Mouse (Mus musculus) limb, embryonic 13.5 days (tissue): ENCODE measurements at regions not wholly inside any gene's neighbourhood (a gene's known extent, or its start where the extent isn't known, plus 50 kb on each side); places are given as distances from the start of the nearest gene placed in this dataset.

ENCODE experiments used
- ATAC-seq: fragments of 200-750 bp; cut with Nextera tagmentation; 2 replicates; pipeline ENCODE4 v1.8.0; 2017; ENCODE audit warnings: low read depth, moderate number of reproducible peaks, moderate TSS enrichment; ENCODE audit not compliant: low FRiP score
- H3K27ac ChIP-seq: fragments of 300-500 bp; sonication (generic); 2 replicates; pipeline ENCODE4 v1.5.1; 2015; ENCODE audit warnings: inconsistent platforms, mild to moderate bottlenecking, moderate library complexity
- H3K27me3 ChIP-seq: fragments of 300-500 bp; sonication (generic); 2 replicates; pipeline ENCODE4 v1.6.1; 2015; ENCODE audit warnings: mild to moderate bottlenecking, inconsistent platforms
- H3K36me3 ChIP-seq: fragments of 300-500 bp; sonication (generic); 2 replicates; pipeline ENCODE4 v1.6.1; 2015; ENCODE audit warnings: inconsistent platforms, mild to moderate bottlenecking, moderate library complexity
- H3K4me1 ChIP-seq: fragments of 300-500 bp; sonication (generic); 2 replicates; pipeline ENCODE4 v1.6.1; 2015; ENCODE audit warnings: inconsistent platforms
- H3K4me2 ChIP-seq: fragments of 300-500 bp; sonication (generic); replicated peaks from 2 replicates; pipeline ENCODE4 v1.6.1; 2015; ENCODE audit warnings: inconsistent platforms, mild to moderate bottlenecking, moderate library complexity
- H3K4me3 ChIP-seq: fragments of 300-500 bp; sonication (generic); 2 replicates; pipeline ENCODE4 v1.5.1; 2015; ENCODE audit warnings: moderate library complexity, mild to moderate bottlenecking, inconsistent platforms
- H3K9ac ChIP-seq: fragments of 300-500 bp; sonication (generic); 2 replicates; pipeline ENCODE4 v1.6.1; 2015; ENCODE audit warnings: mild to moderate bottlenecking, inconsistent platforms
- H3K9me3 ChIP-seq: fragments of 300-500 bp; sonication (generic); 2 replicates; pipeline ENCODE4 v1.6.1; 2016; ENCODE audit warnings: inconsistent platforms
- WGBS: fragments of 180-500 bp; shearing (Covaris S2); methylation state at CpG from one replicate; pipeline ENCODE4 v1.1.7; 2015; 5-methylcytosine and 5-hydroxymethylcytosine counted together

DNA sequence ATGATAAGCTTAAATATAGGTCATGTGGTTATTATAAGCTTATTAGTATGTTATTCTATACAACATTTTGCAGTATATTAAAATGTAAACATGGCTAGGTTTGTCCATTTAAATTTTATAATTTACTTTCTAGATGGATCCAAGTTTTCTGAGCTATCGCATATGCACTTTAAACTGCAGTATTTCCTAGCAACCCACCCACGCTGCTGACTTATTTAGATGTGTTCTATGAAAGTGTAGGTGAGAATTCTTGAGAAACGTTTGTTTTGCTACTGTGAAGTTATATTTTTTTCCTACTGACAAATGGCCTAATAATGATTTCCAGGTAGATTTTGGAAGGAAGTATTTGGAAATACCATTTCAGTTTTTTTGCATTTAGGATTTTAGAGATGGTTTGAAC is 308.0 kb downstream of the Gbe1 start:
- Histone ChIP-seq H3K36me3 (no peaks in the 10 kb centered on the region), H3K4me2 (no peak overlapping the region), H3K27ac (no peak overlapping the region), H3K27me3 (no peaks in the 10 kb centered on the region), H3K9me3 (no peaks in the 10 kb centered on the region), H3K9ac (no peak overlapping the region), H3K4me1 (no peaks in the 10 kb centered on the region), H3K4me3 (no peak overlapping the region)
- WGBS = 79% methylated on average over 3 of the region's 3 CpGs
- ATAC-seq = no peak

DNA sequence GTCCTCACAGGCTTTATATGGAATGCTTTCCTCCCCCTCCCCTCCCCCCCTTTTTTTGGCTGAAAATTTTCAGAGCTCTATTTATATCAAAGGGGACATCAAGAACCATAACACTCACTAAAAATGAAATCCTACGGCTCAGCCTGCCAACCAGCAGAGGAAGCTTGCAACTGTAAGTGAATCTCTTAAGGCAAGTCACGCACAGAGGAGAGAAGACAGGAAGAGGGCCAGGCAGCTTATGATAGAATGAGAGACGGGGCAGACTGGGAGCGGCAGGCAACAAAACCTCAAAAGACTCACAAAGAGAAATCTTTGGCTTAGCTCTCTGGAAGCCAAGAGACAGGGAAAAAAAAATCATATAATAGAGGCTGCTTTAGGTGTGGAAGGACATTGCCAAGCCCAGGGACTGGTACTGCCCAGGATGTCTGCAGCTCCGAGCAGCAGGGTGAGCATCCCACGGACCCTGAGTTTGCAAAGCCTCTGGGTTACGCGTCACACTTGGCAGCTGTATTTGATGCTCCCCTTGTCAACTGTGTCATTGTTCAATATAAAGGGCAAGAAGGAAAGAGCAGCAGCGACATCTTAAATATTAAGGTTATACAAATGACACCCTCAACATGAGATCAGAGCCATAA is 330.0 kb downstream of the Gbe1 start:
- Histone ChIP-seq H3K9me3 (no peaks in the 10 kb centered on the region), H3K27ac (no peak overlapping the region), H3K27me3 (no peaks in the 10 kb centered on the region), H3K36me3 (no peaks in the 10 kb centered on the region), H3K4me1 (no peaks in the 10 kb centered on the region), H3K4me2 (no peak overlapping the region), H3K9ac (no peak overlapping the region), H3K4me3 (no peak overlapping the region)
- ATAC-seq = no peak
- WGBS = 81% methylated on average over 9 of the region's 9 CpGs

DNA sequence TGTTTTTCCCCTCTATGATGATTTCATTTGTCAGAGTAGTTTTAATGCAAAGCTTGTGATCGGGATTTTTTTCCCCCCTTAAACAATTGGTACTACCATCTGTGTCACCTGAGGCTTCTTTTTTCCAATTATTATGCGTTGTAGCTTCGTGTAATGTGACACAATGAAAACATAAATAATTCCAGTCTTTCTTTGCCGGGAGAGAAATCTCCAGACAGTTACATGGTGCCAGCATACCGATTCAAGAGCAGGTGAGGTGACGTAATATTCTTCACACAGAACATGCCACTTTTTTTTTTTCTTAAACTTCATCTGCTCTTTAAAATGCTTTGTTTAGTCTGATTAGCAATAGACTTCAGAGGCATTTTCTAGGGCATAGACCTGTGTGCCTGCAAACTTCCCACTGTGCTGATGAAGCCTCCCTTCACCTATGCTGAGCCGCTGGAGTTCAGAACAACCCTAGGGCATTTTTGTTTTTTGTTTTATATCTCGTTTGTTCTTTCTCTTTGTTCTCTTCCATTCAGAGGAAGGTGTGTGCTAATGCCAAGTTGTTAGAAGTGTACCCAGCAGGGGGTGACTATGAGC is 331.0 kb downstream of the Gbe1 start:
- WGBS = 58% methylated on average over 8 of the region's 8 CpGs
- Histone ChIP-seq H3K27me3 (no peaks in the 10 kb centered on the region), H3K36me3 (no peaks in the 10 kb centered on the region), H3K4me2 (no peak overlapping the region), H3K9me3 (no peaks in the 10 kb centered on the region), H3K9ac (no peak overlapping the region), H3K4me1 (no peaks in the 10 kb centered on the region), H3K4me3 (no peak overlapping the region), H3K27ac (no peak overlapping the region)
- no peak for ATAC-seq

DNA sequence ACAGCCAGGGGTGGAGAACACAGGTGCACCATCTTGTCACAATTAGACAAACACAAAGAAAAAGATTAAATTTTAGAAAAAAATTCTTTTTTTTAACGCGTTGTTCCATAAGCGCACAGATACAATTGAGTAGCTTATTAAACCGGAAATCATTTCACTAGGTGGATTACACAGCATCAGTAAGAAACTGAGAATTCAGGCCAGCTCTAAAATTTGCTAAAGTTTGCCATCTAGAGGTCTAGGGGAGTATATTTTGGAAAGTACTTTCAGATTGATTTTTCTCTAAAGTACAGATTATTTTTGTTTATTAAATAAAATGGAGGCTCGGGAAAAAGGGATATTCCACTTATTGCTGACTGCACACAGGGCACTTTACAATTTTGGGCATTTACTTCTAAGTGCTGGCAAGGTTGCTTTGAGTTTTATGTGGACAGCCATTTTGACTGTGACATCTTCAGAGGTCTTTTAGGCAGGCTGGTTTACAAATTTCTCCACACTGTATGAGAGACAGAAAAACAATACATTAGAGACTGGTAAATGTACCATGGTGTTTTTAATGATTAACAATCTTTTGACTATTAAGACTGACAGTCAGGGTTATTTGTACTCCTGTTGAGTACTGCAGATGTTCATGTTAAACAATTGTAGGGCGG is 340.8 kb downstream of the Gbe1 start:
- no peaks in the 10 kb centered on the region for H3K9me3 ChIP-seq
- H3K36me3 ChIP-seq = no peaks in the 10 kb centered on the region
- H3K27ac ChIP-seq = no peak overlapping the region
- H3K4me3 ChIP-seq = no peak overlapping the region
- no peaks in the 10 kb centered on the region for H3K27me3 ChIP-seq
- H3K9ac ChIP-seq = no peak overlapping the region
- WGBS = 57% methylated on average over 6 of the region's 6 CpGs
- no peak for ATAC-seq
- no peak overlapping the region for H3K4me2 ChIP-seq
- no peaks in the 10 kb centered on the region for H3K4me1 ChIP-seq

DNA sequence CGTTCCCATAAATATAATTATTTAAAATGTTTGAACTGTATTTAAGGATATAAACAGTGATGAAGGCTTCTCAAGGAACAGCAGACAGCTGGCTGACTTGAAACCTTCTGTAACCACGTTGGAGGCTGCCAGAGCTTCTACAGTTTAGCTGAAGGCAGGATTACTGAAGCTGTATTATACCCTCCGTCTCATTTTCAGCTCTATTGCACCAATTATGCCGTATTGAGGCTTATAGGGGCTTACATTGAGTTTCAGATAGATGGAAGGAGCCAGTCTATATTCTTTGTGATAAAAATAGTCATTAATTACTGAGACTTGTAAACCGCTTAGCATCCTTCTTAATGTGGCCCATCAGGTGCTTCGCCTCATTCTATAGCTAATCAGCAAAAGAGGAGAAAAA is 376.1 kb downstream of the Gbe1 start:
- H3K4me3 ChIP-seq = no peak overlapping the region
- H3K27ac ChIP-seq = no peak overlapping the region
- H3K9me3 ChIP-seq = no peaks in the 10 kb centered on the region
- H3K4me1 ChIP-seq = no peaks in the 10 kb centered on the region
- no peak for ATAC-seq
- no peaks in the 10 kb centered on the region for H3K27me3 ChIP-seq
- no peaks in the 10 kb centered on the region for H3K36me3 ChIP-seq
- H3K4me2 ChIP-seq = no peak overlapping the region
- H3K9ac ChIP-seq = no peak overlapping the region
- 76% methylated on average over 6 of the region's 6 CpGs for WGBS

DNA sequence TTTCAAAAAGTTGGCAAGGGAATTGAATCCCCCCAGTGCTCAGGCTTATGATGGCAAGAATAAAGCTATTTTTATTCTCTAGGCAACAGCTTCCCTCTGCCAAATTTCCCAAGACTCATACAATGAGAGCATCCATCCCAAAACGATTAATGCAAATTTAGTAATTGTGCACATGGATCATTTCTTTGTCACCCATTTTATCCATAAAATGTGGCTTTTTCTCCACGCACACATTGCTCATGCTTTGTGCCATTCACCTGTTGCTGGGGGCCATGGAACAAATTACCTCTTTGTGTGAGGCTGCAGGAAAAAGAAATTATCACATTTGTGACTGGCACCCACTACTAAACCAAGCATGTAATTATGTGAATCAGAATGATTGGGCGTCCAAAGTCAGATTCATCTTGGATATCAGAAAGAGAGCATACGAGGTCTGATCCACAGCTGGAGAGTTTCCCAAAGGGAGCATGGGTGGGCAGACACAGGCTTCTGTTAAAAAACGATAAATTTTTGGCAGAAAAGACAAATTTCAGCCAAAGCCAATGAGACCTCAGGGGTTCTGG is 411.1 kb downstream of the Gbe1 start:
- Histone ChIP-seq H3K36me3 (no peaks in the 10 kb centered on the region), H3K4me1 (peaks cover 5% of the 10 kb centered on the region; the same call in 1 of the 2 replicates), H3K4me2 (no peak overlapping the region), H3K27ac (no peak overlapping the region), H3K27me3 (no peaks in the 10 kb centered on the region), H3K9ac (no peak overlapping the region), H3K4me3 (no peak overlapping the region), H3K9me3 (no peaks in the 10 kb centered on the region)
- WGBS = 58% methylated on average over 5 of the region's 5 CpGs
- no peak for ATAC-seq

DNA sequence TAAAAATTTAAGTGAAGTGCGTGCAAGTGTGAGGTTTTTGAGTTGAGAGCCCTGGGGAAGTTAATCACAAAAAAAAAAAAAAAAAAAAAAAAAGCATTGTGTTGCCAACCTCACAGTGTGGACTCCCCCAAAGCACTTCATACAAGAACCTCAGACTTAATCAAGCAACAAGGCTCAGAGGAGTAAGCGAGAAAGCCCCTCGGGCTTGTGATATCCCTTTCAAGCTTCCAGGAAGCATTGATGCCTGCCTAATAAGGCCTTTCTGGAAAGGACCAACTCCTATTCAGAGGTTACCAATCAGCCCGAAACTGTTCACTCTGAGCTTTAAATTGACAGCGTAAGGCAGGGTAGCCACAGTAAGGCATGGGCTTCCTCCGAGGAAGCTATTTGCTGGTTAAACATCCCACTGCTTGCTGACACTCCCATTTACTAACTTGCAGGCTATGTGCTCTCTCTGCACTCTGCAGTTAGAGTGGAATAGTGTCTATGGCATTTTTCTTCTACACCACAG is 411.6 kb downstream of the Gbe1 start:
- Histone ChIP-seq H3K9me3 (no peaks in the 10 kb centered on the region), H3K4me1 (peaks cover 5% of the 10 kb centered on the region; the same call in 1 of the 2 replicates)

DNA sequence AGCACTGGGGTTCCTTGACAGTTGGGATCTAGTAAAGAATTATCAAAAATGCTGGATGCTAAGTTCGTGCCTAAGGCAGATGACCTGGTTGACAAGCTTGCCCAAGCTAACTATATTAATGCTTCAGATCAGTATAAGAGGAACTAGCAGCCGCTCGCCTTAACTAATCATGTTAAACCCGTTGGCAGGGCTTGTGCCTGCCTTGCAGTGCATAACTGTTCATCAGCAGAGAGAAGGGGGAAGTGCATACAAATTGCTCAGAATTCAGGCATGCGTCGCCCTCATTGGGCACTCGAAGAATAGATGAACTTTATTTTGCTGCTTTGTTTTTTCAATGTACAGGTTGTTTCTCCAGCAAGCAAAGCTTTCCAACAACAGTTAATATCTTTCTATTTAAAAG is 419.3 kb downstream of the Gbe1 start:
- H3K27ac ChIP-seq = no peak overlapping the region

More for the DNA sequence above, 411.6 kb downstream of the Gbe1 start:
- no peak overlapping the region for H3K27ac ChIP-seq
- no peak overlapping the region for H3K9ac ChIP-seq
- no peaks in the 10 kb centered on the region for H3K27me3 ChIP-seq
- H3K4me2 ChIP-seq = no peak overlapping the region
- H3K4me3 ChIP-seq = no peak overlapping the region
- no peaks in the 10 kb centered on the region for H3K36me3 ChIP-seq
- ATAC-seq = no peak
- WGBS = 46% methylated on average over 6 of the region's 6 CpGs

DNA sequence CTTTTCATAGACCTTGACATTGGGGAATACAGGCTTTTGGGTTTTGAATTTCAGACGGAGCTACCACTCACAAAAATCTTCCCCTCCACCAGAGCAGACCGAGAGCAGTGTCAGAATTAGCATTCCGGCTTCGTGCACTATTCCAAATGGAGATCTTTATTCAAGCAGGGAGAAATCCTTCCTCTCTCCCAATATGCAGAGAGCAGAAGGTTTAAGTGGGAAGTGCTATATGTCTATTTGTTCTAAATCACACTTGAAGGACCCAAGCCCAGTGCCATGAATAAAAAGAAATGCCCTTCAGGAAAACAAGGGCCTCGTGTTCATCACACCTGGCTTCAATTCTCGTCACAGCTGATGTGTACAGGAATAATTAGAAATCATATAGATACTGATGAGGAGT is 426.3 kb downstream of the Gbe1 start:
- 69% methylated on average over 6 of the region's 6 CpGs for WGBS
- Histone ChIP-seq H3K27me3 (no peaks in the 10 kb centered on the region), H3K4me3 (no peak overlapping the region), H3K27ac (no peak overlapping the region), H3K9ac (no peak overlapping the region), H3K4me1 (no peaks in the 10 kb centered on the region), H3K9me3 (no peaks in the 10 kb centered on the region), H3K36me3 (no peaks in the 10 kb centered on the region), H3K4me2 (no peak overlapping the region)
- no peak for ATAC-seq

More for the DNA sequence above, 419.3 kb downstream of the Gbe1 start:
- Histone ChIP-seq H3K9me3 (no peaks in the 10 kb centered on the region), H3K4me3 (no peak overlapping the region), H3K4me2 (no peak overlapping the region), H3K36me3 (no peaks in the 10 kb centered on the region), H3K9ac (no peak overlapping the region), H3K4me1 (no peaks in the 10 kb centered on the region), H3K27me3 (no peaks in the 10 kb centered on the region)
- WGBS = 85% methylated on average over 7 of the region's 7 CpGs
- no peak for ATAC-seq

DNA sequence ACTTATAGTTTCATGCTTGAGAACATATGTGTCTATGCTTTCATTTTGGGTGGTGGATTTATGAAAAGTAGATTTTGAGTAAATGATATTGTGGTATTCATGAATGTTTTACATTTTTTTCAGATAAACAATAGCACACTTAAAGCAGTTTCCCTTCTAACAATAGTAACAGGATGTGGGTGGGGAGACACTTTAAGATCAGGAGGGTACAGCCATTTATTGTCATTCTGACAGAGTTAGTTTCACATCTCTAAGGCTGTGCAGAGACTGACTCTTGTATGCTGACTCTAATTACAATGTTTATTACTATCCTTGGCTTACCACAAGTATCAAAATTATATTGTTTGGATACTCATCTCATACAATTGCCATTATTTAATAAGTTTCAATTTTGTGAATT is 440.5 kb downstream of the Gbe1 start:
- ATAC-seq = no peak
- no peak overlapping the region for H3K27ac ChIP-seq
- no peaks in the 10 kb centered on the region for H3K4me1 ChIP-seq
- H3K36me3 ChIP-seq = no peaks in the 10 kb centered on the region
- H3K27me3 ChIP-seq = no peaks in the 10 kb centered on the region
- H3K9ac ChIP-seq = no peak overlapping the region
- H3K4me2 ChIP-seq = no peak overlapping the region
- H3K9me3 ChIP-seq = no peaks in the 10 kb centered on the region
- H3K4me3 ChIP-seq = no peak overlapping the region

DNA sequence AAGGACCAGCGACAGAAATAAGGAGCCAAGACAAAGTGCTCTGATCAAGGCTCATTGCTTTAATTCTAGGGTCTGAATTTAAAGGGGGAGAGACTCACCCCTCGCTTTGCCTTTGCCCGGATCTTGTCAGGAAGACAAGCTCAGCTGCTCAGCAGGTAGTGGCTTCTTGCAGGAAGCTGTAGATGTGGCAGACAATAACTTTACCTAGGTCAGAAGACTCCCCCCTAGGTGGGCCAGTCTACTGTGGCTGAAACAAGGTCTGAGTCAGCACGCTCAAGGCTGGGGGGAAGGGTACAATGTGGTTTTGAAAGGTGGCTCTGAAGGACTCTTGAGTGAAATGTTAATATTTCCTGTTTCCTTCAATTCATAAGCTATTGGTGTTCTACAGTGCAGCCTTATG is 484.3 kb downstream of the Gbe1 start:
- WGBS = 79% methylated on average over 4 of the region's 4 CpGs
- Histone ChIP-seq H3K9me3 (no peaks in the 10 kb centered on the region), H3K9ac (no peak overlapping the region), H3K4me3 (no peak overlapping the region), H3K36me3 (no peaks in the 10 kb centered on the region), H3K4me1 (no peaks in the 10 kb centered on the region), H3K27me3 (no peaks in the 10 kb centered on the region), H3K27ac (no peak overlapping the region), H3K4me2 (no peak overlapping the region)
- ATAC-seq = no peak

DNA sequence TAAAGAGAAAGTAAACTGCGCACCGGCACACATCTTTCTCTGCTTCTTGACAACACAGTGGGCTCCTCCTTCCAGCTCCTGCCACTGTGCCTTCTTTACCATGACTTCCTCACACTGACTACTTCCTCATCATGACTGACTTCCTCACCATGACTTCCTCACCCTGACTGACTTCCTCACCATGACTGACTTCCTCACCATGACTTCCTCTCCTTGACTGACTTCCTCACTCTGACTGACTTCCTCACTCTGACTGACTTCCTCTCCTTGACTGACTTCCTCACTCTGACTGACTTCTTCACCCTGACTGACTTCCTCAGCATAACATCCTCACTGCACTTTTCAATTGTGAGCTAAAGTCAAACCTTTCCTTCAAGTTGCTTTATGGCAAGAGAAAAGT is 489.8 kb downstream of the Gbe1 start:
- H3K4me3 ChIP-seq = no peak overlapping the region
- H3K27ac ChIP-seq = no peak overlapping the region
- H3K4me2 ChIP-seq = no peak overlapping the region
- no peak for ATAC-seq
- H3K9ac ChIP-seq = no peak overlapping the region
- H3K36me3 ChIP-seq = no peaks in the 10 kb centered on the region
- no peaks in the 10 kb centered on the region for H3K4me1 ChIP-seq
- H3K27me3 ChIP-seq = no peaks in the 10 kb centered on the region
- H3K9me3 ChIP-seq = no peaks in the 10 kb centered on the region
- WGBS = 100% methylated on average over 2 of the region's 2 CpGs
